Comparison of ENCODE assay signal across 24 mouse cellular contexts in the genomic region with DNA sequence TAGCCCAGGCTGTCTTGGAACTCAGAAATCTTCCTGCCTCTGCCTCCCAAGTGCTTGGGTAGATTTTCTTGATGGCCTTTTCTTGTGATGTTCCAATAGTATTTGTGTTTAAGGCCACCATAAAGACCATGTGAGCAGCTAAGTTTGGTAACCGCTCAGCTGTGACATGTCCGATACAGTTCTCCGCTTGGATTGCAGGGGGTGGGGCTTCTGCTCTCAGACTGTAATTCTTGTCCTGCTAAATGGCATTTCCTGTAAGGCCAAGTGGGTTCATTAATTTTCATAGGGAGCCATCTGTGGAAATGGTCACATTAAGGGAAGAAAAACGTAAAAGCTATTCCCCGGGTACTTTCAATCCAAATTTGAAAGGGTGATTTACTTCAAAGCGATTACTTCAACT. TPM values are rescaled to one million over a fixed set of nuclear protein-coding genes. Genes with fewer than 3 reads are reported as not detected.
A peak's percentile ranks its signal among the peaks of the same experiment; 100 is the strongest.
DNase-seq lines count a peak whose midpoint lies in the region; ATAC-seq and TF ChIP-seq lines count a peak whose summit lies in the region.
"Had no signal": no experiment of that assay in that cellular context is flagged by ENCODE, and none has a peak within 500 bp of the region (broad histone marks: within the 10 kb centered on the region; RNA-seq: fewer than 3 reads in every experiment).

No protein-coding gene starts in this region.

- DNase-seq in kidney, adult 2 months, result peak; percentile 32
- DNase-seq in lung, postnatal 4 days, result no peak
- DNase-seq in kidney, postnatal 14 days, result peak; percentile 49
- no peak for DNase-seq in stomach, postnatal 0 days (ENCODE audit: low spot score)
- DNase-seq in gastrocnemius, postnatal 4 days (ENCODE audit: low spot score in 2 of 2), result no peak
- no peak for DNase-seq in forebrain, embryonic 11.5 days (ENCODE audit: low spot score)
- DNase-seq: adrenal gland, postnatal 10 days; adrenal gland, postnatal 36 days; cerebellum, adult 18-20 months; cerebellum, adult 9-10 months; cerebellum, postnatal 14 days; gastrocnemius, postnatal 10 days; gastrocnemius, postnatal 36 days; heart, adult 11 months had no signal

- TF ChIP-seq EP300 in stomach, postnatal 0 days (optimal IDR thresholded peaks at IDR 0.05), result no peak

- no peaks in the 10 kb centered on the region for H3K27me3 ChIP-seq in kidney, adult 2 months (replicated peaks; ENCODE audit: control insufficient read depth, insufficient read depth, low read length)
- no peaks in the 10 kb centered on the region for H3K27me3 ChIP-seq in kidney, embryonic 14.5 days (ENCODE audit: control insufficient read depth, insufficient read depth, low read length)
- no peaks in the 10 kb centered on the region for H3K27me3 ChIP-seq in lung, embryonic 16.5 days (ENCODE audit: control insufficient read depth, insufficient read depth, low read depth, low read length)
- no peaks in the 10 kb centered on the region for H3K27me3 ChIP-seq in stomach, postnatal 0 days (ENCODE audit: control insufficient read depth, insufficient read depth, low read length)
- no peaks in the 10 kb centered on the region for H3K27me3 ChIP-seq in forebrain, embryonic 11.5 days (ENCODE audit: control insufficient read depth, insufficient read depth, low read length)
- H3K27me3 ChIP-seq: embryonic facial prominence, embryonic 12.5 days; embryonic facial prominence, embryonic 15.5 days; forebrain, embryonic 13.5 days; hindbrain, embryonic 12.5 days; hindbrain, embryonic 15.5 days had no signal

- H3K4me3 ChIP-seq in kidney, adult 2 months (ENCODE audit: insufficient read depth, low read depth, low read length), result no peak overlapping the region
- H3K4me3 ChIP-seq in kidney, embryonic 14.5 days (ENCODE audit: low read length), result no peak overlapping the region
- no peak overlapping the region for H3K4me3 ChIP-seq in lung, embryonic 16.5 days (ENCODE audit: low read length)
- H3K4me3 ChIP-seq in stomach, postnatal 0 days (ENCODE audit: low read depth, low read length), result no peak overlapping the region
- no peak overlapping the region for H3K4me3 ChIP-seq in forebrain, embryonic 11.5 days (ENCODE audit: low read depth, low read length)
- H3K4me3 ChIP-seq: embryonic facial prominence, embryonic 12.5 days; embryonic facial prominence, embryonic 15.5 days; erythroblast, embryonic 14.5 days; forebrain, embryonic 13.5 days; hindbrain, embryonic 12.5 days; hindbrain, embryonic 15.5 days had no signal

- peaks cover 2% of the 10 kb centered on the region; the same call in 1 of the 2 replicates for H3K9me3 ChIP-seq in kidney, embryonic 14.5 days (ENCODE audit: control insufficient read depth, low read length)
- H3K9me3 ChIP-seq in lung, embryonic 16.5 days (ENCODE audit: control insufficient read depth, low read length), result no peaks in the 10 kb centered on the region
- H3K9me3 ChIP-seq in stomach, postnatal 0 days (ENCODE audit: control insufficient read depth, low read length), result no peaks in the 10 kb centered on the region
- H3K9me3 ChIP-seq in forebrain, embryonic 11.5 days (ENCODE audit: control insufficient read depth, low read length), result no peaks in the 10 kb centered on the region
- H3K9me3 ChIP-seq: embryonic facial prominence, embryonic 12.5 days; embryonic facial prominence, embryonic 15.5 days; forebrain, embryonic 13.5 days; hindbrain, embryonic 12.5 days; hindbrain, embryonic 15.5 days had no signal

- H3K27ac ChIP-seq in kidney, adult 2 months (ENCODE audit: insufficient read depth, low read depth, low read length), result no peak overlapping the region
- H3K27ac ChIP-seq in kidney, embryonic 14.5 days (ENCODE audit: low read depth, low read length), result no peak overlapping the region
- no peak overlapping the region for H3K27ac ChIP-seq in lung, embryonic 16.5 days (ENCODE audit: low read length)
- no peak overlapping the region for H3K27ac ChIP-seq in stomach, postnatal 0 days (replicated peaks)
- H3K27ac ChIP-seq in forebrain, embryonic 11.5 days (ENCODE audit: low read depth, low read length), result no peak overlapping the region
- H3K27ac ChIP-seq: embryonic facial prominence, embryonic 12.5 days; embryonic facial prominence, embryonic 15.5 days; forebrain, embryonic 13.5 days; hindbrain, embryonic 12.5 days; hindbrain, embryonic 15.5 days had no signal

- no peak for TF ChIP-seq POLR2A in kidney, adult 2 months (IDR thresholded peaks at IDR 0.05; ENCODE audit: low read depth, low read length)

- ATAC-seq in kidney, embryonic 14.5 days (ENCODE audit: low FRiP score, low TSS enrichment), result no peak
- peak; percentile 36; the same call in 1 of the 2 replicates for ATAC-seq in lung, embryonic 16.5 days (ENCODE audit: low read depth)
- ATAC-seq in stomach, postnatal 0 days (ENCODE audit: low FRiP score, low TSS enrichment), result no peak
- no peak for ATAC-seq in forebrain, embryonic 11.5 days (replicated peaks; ENCODE audit: low FRiP score)
- ATAC-seq: forebrain, embryonic 13.5 days; forebrain, embryonic 16.5 days had no signal

- H3K9ac ChIP-seq in kidney, embryonic 14.5 days (ENCODE audit: low read depth, low read length), result no peak overlapping the region
- no peak overlapping the region for H3K9ac ChIP-seq in lung, embryonic 16.5 days (ENCODE audit: low read length)
- H3K9ac ChIP-seq in stomach, postnatal 0 days (ENCODE audit: low read length), result no peak overlapping the region
- H3K9ac ChIP-seq in forebrain, embryonic 11.5 days (ENCODE audit: low read length), result no peak overlapping the region
- H3K9ac ChIP-seq: embryonic facial prominence, embryonic 12.5 days; embryonic facial prominence, embryonic 15.5 days; forebrain, embryonic 13.5 days; hindbrain, embryonic 12.5 days; hindbrain, embryonic 15.5 days had no signal

- TF ChIP-seq CTCF in kidney, adult 2 months (conservative IDR thresholded peaks at IDR 0.05; ENCODE audit: insufficient read depth, insufficient read length, low read depth, low read length), result no peak
- TF ChIP-seq CTCF in stomach, postnatal 0 days (IDR thresholded peaks at IDR 0.05; ENCODE audit: low read depth), result no peak

- H3K4me1 ChIP-seq in kidney, adult 2 months (ENCODE audit: control insufficient read depth, insufficient read depth, low read length), result no peaks in the 10 kb centered on the region
- H3K4me1 ChIP-seq in kidney, embryonic 14.5 days (ENCODE audit: control insufficient read depth, insufficient read depth, low read length), result peaks cover 3% of the 10 kb centered on the region; the same call in 1 of the 2 replicates
- no peaks in the 10 kb centered on the region for H3K4me1 ChIP-seq in lung, embryonic 16.5 days (replicated peaks; ENCODE audit: control insufficient read depth, insufficient read depth, low read length)
- H3K4me1 ChIP-seq in stomach, postnatal 0 days (replicated peaks; ENCODE audit: control insufficient read depth, insufficient read depth), result no peaks in the 10 kb centered on the region
- H3K4me1 ChIP-seq in forebrain, embryonic 11.5 days (replicated peaks; ENCODE audit: control insufficient read depth, insufficient read depth, low read length), result no peaks in the 10 kb centered on the region
- H3K4me1 ChIP-seq: embryonic facial prominence, embryonic 12.5 days; embryonic facial prominence, embryonic 15.5 days; hindbrain, embryonic 12.5 days had no signal

- H3K4me2 ChIP-seq in kidney, embryonic 14.5 days (replicated peaks; ENCODE audit: low read depth, low read length), result no peak overlapping the region
- no peak overlapping the region for H3K4me2 ChIP-seq in lung, embryonic 16.5 days (ENCODE audit: low read depth, low read length)
- H3K4me2 ChIP-seq in stomach, postnatal 0 days (replicated peaks; ENCODE audit: low read depth), result no peak overlapping the region
- no peak overlapping the region for H3K4me2 ChIP-seq in forebrain, embryonic 11.5 days (ENCODE audit: low read depth, low read length, severe bottlenecking)
- H3K4me2 ChIP-seq: embryonic facial prominence, embryonic 12.5 days; embryonic facial prominence, embryonic 15.5 days; forebrain, embryonic 13.5 days; heart, embryonic 11.5 days; hindbrain, embryonic 12.5 days; hindbrain, embryonic 15.5 days had no signal

- no peaks in the 10 kb centered on the region for H3K36me3 ChIP-seq in kidney, adult 2 months (ENCODE audit: control insufficient read depth, insufficient read depth, low read length)
- no peaks in the 10 kb centered on the region for H3K36me3 ChIP-seq in kidney, embryonic 14.5 days (ENCODE audit: control insufficient read depth, insufficient read depth, low read length)
- H3K36me3 ChIP-seq in lung, embryonic 16.5 days (ENCODE audit: control insufficient read depth, insufficient read depth, low read length), result peaks cover 10% of the 10 kb centered on the region
- H3K36me3 ChIP-seq in stomach, postnatal 0 days (ENCODE audit: control insufficient read depth, insufficient read depth, low read length), result no peaks in the 10 kb centered on the region
- peaks cover 4% of the 10 kb centered on the region; the same call in 1 of the 2 replicates for H3K36me3 ChIP-seq in forebrain, embryonic 11.5 days (ENCODE audit: control insufficient read depth, insufficient read depth, low read length)
- H3K36me3 ChIP-seq: hindbrain, embryonic 15.5 days had no signal

- WGBS in kidney, adult 2 months, result 31% methylated on average over 6 of the region's 6 CpGs
- WGBS in kidney, embryonic 14.5 days, result 32% methylated on average over 6 of the region's 6 CpGs
- 77% methylated on average over 6 of the region's 6 CpGs for whole genome bisulfite sequencing in lung, embryonic 16.5 days
- WGBS in stomach, postnatal 0 days, result 80% methylated on average over 6 of the region's 6 CpGs
- 92% methylated on average over 6 of the region's 6 CpGs for WGBS in forebrain, embryonic 11.5 days

RNA-seq across cellular contexts. Expression of a gene that starts 50.7 kb away (rescaled TPM):
- 0.05 TPM in 1 of 2 replicates, not detected in the other for polyA plus RNA-seq in kidney, adult 2 months (2012; rRNA removed)
- 7.4 and 11.5 TPM in 2 replicates for polyA plus RNA-seq in kidney, embryonic 14.5 days (2014; fragmentation: Nextera tagmentation; extraction: Ambion mirVana)
- 14.5 and 14.6 TPM in 2 replicates for polyA plus RNA-seq in lung, embryonic 16.5 days (2015; fragmentation: Nextera tagmentation; extraction: Ambion mirVana)
- polyA plus RNA-seq in stomach, postnatal 0 days (2015; fragmentation: Nextera tagmentation; extraction: Ambion mirVana), result 1.6 and 1.8 TPM in 2 replicates
- 1 to 10 TPM; 3.1 to 3.5 TPM for total RNA-seq in gastrocnemius, postnatal 4 days (2021)
- 28.5 and 30.4 TPM in 2 replicates for polyA plus RNA-seq in forebrain, embryonic 11.5 days (2014; fragmentation: Nextera tagmentation; extraction: Ambion mirVana)
- polyA plus RNA-seq: erythroblast, embryonic 14.5 days had no signal

Comparison
In these comparisons a context has a peak if more than half of its experiments do, and no peak if none do; other contexts are left out.
1. DNase-seq: peak in kidney, adult 2 months (single experiment) and kidney, postnatal 14 days (single experiment); none in lung, postnatal 4 days (0 of 2), stomach, postnatal 0 days (single experiment), gastrocnemius, postnatal 4 days (0 of 2) and forebrain, embryonic 11.5 days (single experiment).